Mouse (Mus musculus) G1E-ER4 (cell line): ENCODE data around the gene Trim6. TPM values are rescaled to one million over a fixed set of nuclear protein-coding genes. Genes with fewer than 3 reads are reported as not detected.

ENCODE experiments used
- GATA1 ChIP-seq: IDR thresholded peaks from one replicate; pipeline ENCODE4 v1.8.0; 2012; ENCODE audit warnings: low read length, inconsistent platforms
- polyA plus RNA-seq: library from polyadenylated mRNA; stranded (reverse); fragments of >175 nt; gene quantifications from 2 replicates; pipeline ENCODE4 v1.2.3, GENCODE M21; 2012

Trim6 gene
- polyA plus RNA-seq = not detected in 2 replicates

DNA sequence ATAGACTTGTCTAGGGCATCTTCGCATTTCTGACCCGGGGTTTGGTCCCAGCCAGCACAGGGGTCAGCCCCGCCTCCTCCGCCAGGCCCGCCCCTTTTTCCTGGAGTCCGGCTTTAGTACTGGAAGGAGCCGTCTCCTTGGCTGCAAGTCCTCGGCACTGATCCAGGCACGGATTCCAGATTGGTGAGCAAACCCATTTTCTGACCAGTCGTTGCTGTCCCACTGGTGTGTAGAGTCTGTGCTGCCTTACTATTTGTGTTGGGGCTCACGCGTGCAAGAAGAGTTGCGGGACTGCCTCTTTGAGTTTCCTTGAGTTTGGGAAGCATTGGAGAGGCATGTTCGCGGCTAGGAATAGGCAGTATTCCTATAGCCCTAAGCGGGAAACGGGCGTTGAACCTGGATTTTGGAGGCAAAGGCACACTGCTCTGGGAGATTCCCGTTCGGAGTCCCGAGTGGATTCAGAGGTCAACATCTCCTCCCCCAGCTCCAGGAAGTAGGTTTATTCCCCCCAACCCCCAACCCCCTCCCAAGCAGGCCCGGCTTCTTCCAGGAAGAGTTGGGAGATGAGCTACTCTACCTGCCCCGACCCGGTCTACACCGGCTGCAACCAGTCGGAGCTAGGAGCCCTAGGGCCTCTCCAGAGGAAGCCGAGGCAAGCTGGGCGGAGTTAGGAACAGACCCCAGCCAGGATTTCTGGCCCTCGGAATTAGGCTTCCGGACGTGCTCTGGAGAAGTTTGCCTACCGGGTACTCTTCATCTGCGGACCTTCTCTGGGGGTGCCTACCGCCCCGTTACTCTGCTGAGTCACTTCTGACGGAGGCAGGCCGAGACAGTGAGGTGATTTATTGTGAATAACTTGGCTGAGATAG lies at the start of gene Trim6:
Gene Trim6 (plus strand): TSS at position 93 of the 869 bp plus-strand sequence.
- no peak for TF ChIP-seq GATA1

DNA sequence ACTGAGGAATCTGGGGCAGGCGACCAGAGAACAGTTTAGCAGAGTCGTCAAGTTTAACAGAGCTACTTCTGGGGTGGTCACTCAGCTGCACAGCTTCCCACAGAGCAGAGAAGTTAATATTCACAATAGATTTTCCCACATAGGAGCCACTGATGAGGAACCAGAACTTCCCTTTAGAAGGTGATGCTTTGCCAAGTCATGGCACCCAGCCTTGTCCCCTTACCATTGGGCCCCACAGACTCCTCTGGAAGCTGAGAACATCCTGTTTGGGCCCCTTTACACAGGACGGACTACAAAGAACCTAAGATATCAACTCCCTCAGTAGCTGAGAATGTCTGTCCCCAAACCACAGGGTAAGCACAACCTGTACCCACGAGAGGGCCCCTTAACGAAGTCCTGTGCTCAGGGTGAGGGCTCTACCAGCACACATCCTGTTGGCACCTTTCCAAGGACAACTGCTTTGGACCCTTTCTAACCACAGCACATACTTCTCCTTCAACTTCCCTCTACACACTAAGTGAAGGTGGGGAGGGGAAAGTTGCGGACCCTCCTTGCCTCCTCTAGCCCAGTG lies 48.9 kb upstream of the Trim6 start:
- no peak for TF ChIP-seq GATA1

GRCm38 (mm10) chr7:104175085-104175484 lies 43.5 kb upstream of the Trim6 start:
- TF ChIP-seq GATA1 = no peak

DNA sequence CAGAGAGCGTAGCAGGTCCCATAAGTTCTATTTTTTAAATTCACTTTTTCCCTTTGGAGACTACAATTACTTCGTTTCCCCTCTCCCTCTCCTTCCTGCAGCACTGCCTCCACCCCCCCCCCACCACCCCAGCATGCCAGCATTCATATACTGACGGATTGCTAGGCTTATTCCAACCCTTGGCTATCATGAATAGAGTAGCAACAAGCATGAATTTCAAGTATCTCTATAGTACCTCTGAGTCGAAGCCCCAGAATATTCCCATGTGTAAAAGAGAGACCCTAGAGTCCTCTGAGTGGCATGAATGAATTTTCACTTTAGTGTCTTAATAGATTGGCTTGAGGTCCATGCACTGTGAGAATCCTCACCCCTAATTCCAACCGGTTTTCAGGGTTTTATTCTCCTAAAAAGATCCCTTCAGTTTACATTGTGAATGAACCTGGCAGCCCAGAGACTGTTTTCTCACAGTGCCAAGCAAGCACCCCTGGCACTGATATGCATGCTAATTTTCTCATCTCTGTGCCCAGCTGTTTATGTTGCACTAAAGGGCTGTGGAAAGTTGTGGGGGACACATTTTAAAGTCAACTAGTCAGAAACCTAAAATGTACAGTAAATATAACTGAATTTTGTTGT lies 40.1 kb upstream of the Trim6 start:
- no peak for TF ChIP-seq GATA1

DNA sequence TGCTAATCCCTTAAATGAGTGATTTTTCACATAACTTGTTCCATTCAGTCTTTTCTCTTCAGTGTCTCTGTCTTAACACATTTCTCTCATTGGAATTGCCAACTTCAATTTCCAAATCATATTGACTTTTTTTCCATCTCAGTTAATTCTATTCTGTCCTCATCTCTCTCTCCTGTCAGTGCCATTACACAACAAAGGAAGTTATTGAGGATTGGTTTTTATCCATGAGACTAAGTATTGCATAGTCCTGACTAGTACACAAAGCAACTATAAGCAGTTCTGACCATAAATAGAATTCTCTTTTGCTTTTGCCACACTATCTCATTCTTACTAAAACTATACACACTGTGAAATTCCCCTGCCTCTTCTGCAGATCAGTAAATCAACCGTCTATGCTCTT lies 39.5 kb upstream of the Trim6 start:
- no peak for TF ChIP-seq GATA1

- no peak for TF ChIP-seq GATA1
Measured at GRCm38 (mm10) chr7:104183292-104183691, 35.3 kb upstream of the Trim6 start, which contains the start of gene Olfr648. Gene Olfr648 (minus strand): TSS chr7:104183392.

DNA sequence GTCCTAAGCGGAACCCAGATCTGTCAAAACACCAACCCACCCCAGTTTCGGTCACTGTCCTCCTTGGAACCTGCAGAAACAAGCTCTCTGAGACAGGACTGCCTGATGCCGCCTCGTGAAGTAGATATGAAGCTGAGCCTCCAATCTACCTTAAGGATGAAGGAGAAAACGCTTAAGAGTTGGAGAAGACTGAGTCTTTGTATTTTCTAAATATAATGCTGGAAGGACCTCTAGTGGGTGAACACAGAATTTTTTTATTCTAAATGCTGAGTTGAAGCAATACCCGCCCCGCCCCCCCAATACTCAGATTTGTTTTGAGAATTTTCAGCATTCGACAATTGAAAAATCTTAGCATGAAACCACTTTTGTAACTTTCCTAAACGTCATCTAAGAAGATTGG lies 27.3 kb upstream of the Trim6 start:
- no peak for TF ChIP-seq GATA1

- TF ChIP-seq GATA1 = no peak
Measured at GRCm38 (mm10) chr7:104195885-104196284, 22.7 kb upstream of the Trim6 start, which contains the start of gene Olfr649. Gene Olfr649 (minus strand): TSS chr7:104195985.

DNA sequence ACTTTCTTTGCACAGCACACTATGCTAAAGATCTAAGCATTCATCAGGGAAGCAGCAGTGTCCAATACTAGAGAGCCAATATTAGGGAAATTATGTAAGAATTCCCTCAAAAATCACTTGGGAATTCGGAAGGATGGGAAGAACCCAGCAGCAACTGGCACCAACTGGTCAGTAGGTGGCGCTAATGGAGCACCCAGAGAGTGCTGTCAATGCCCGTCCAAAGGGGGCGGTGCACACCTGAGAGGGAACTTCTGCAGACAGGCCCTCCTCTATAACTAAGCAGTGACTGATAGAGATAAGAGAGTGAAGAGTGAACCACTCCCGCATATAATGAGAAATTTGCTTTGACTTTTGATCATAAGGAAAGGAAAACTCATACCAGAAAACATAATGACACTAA lies 18.8 kb upstream of the Trim6 start:
- no peak for TF ChIP-seq GATA1

- no peak for TF ChIP-seq GATA1
Measured at GRCm38 (mm10) chr7:104206197-104206596, 12.4 kb upstream of the Trim6 start.

DNA sequence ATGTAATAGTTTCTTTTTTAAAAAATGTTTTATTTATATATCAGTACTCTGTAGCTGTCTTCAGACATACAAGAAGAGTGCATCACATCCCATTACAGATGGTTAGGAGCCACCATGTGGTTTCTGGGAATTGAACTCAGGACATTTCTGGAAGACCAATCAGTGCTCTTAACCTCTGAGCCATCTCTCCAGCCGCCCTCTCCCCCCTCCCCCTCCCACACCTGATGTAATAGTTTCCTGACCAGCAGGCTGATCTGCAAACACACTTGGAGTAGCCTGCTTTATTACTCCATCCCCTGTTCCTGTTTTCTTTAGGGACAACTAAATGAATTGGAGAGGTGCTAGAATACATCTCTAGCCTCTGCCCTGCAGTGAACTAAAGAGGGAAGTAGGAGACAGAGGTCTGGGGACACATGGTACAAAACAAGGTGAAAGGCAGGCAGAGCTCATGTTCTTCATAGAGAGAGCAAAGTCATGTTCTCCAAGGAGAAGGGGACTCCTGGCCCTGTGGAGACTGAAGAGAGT lies 2.5 kb upstream of the Trim6 start:
- TF ChIP-seq GATA1 = no peak

DNA sequence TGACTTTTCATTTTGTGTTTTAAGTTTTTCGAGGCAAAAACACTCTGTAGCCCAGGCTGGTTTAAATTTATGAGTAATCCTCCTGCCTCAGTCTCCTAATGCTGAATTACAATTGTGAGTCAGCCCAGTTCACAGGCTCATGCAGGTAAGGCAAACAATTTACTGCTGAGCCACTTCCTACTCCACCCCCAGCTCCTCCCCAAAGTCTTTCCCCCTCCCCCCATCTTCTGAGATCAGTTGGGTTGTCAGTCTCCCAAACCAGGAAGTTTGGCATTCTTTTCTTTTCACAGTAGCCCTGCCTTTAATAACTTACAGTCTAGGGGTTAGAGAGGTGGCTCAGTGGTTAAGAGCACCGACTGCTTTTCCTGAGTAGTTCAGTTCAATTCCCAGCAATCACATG lies 712 bp upstream of the Trim6 start:
- TF ChIP-seq GATA1 = no peak

- no peak for TF ChIP-seq GATA1
Measured at GRCm38 (mm10) chr7:104231203-104231602, 12.6 kb downstream of the Trim6 start.

DNA sequence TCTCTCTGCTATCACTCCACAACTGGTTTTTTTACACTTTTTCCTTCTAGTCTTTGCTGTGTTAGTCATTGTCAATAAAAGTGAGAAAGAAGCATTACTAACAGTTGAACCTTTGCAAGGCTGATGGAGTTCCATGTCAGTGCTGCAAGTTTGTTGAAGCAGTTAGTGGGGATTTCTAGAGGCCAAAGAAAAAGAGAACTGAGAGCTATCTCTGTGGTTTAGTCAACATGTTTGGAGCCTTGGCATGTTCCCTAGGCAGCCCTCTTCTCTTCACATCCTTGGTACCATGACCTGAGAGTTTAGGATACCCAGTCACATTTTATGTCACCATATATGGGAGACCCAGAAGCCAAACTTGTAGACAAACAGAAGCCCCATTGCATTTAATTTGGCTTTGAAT lies 22.3 kb downstream of the Trim6 start:
- no peak for TF ChIP-seq GATA1

GRCm38 (mm10) chr7:104243616-104244015 lies 25.0 kb downstream of the Trim6 start:
- no peak for TF ChIP-seq GATA1
